Mouse (Mus musculus): Measurements from ENCODE around the gene Elp4. TPM values are rescaled to one million over a fixed set of nuclear protein-coding genes. Genes with fewer than 3 reads are reported as not detected.

Gene Elp4
- polyA plus RNA-seq, 1 experiment: not detected

GRCm38 (mm10) chr2:105800694-105801093 lies 103.7 kb downstream of the Elp4 start:
- TF ChIP-seq POLR2A (IDR thresholded peaks at IDR 0.05; ENCODE audit: insufficient read depth, low read depth, low read length) (no peak), CTCF (IDR thresholded peaks at IDR 0.05; ENCODE audit: insufficient read depth, low read depth, low read length) (no peak)
- Histone ChIP-seq H3K4me1 (ENCODE audit: control insufficient read depth, insufficient read depth, low read length) (peaks cover 2% of the 10 kb centered on the region; the same call in 1 of the 2 replicates), H3K4me3 (ENCODE audit: insufficient read depth, low read depth, low read length) (no peak overlapping the region), H3K27ac (ENCODE audit: insufficient read depth, low read depth, low read length) (no peak overlapping the region)
- 73% methylated on average over 1 of the region's 1 CpGs for WGBS

DNA sequence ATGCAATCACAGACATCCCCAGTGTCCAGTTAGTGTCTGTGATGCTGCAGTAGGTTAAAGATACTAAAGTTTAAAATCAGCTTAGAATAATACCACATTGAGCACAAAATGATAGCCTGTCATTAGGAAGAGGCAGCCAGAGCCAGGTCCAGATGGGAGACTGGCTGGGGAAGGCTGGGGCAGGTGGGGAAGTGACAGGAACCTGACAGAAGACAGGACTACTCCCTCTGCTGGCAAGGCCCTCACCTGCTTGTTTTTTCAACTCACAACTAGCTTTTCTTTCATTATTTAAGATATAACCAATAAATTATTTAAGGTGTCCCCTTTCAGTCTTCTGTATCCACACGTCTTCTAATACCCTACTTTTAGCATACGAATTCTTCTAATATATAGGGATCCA lies 104.5 kb downstream of the Elp4 start:
- Histone ChIP-seq H3K4me1 (ENCODE audit: control insufficient read depth, insufficient read depth, low read length) (peaks cover 2% of the 10 kb centered on the region; the same call in 1 of the 2 replicates), H3K27ac (ENCODE audit: insufficient read depth, low read depth, low read length) (no peak overlapping the region), H3K4me3 (ENCODE audit: insufficient read depth, low read depth, low read length) (no peak overlapping the region)
- TF ChIP-seq CTCF (IDR thresholded peaks at IDR 0.05; ENCODE audit: insufficient read depth, low read depth, low read length) (no peak), POLR2A (IDR thresholded peaks at IDR 0.05; ENCODE audit: insufficient read depth, low read depth, low read length) (no peak)
- 93% methylated on average over 2 of the region's 2 CpGs for whole genome bisulfite sequencing

- no peak overlapping the region for H3K4me3 ChIP-seq (ENCODE audit: insufficient read depth, low read depth, low read length)
Measured at GRCm38 (mm10) chr2:105797842-105798241, 106.5 kb downstream of the Elp4 start.

DNA sequence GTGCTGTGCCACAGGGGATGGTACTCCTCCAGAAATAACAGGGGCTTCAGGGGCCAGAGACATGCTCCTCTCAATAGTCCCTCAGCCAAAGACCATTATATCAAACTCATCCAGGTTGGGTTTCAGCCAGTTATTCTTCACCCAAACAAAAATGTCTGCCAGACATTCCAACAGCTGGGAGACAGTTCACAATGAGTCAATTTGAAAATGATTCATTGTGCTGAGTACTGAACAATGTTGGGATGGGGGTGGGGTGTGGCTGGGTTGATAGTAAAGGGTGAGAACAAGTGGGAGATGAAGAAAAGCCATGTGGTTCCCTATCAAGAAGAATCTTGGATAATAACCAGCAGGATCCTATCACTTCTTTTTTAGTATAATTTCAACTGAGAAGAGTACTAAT lies 108.3 kb downstream of the Elp4 start:
- no peak overlapping the region for H3K27ac ChIP-seq (ENCODE audit: insufficient read depth, low read depth, low read length)
- H3K4me1 ChIP-seq (ENCODE audit: control insufficient read depth, insufficient read depth, low read length): no peaks in the 10 kb centered on the region
- H3K4me3 ChIP-seq (ENCODE audit: insufficient read depth, low read depth, low read length): no peak overlapping the region
- no peak for TF ChIP-seq POLR2A (IDR thresholded peaks at IDR 0.05; ENCODE audit: insufficient read depth, low read depth, low read length)
- no peak for TF ChIP-seq CTCF (IDR thresholded peaks at IDR 0.05; ENCODE audit: insufficient read depth, low read depth, low read length)

More at GRCm38 (mm10) chr2:105797842-105798241, 106.5 kb downstream of the Elp4 start:
- Histone ChIP-seq H3K27ac (ENCODE audit: insufficient read depth, low read depth, low read length) (no peak overlapping the region), H3K4me1 (ENCODE audit: control insufficient read depth, insufficient read depth, low read length) (no peaks in the 10 kb centered on the region)
- TF ChIP-seq CTCF (IDR thresholded peaks at IDR 0.05; ENCODE audit: insufficient read depth, low read depth, low read length) (no peak), POLR2A (IDR thresholded peaks at IDR 0.05; ENCODE audit: insufficient read depth, low read depth, low read length) (no peak)

DNA sequence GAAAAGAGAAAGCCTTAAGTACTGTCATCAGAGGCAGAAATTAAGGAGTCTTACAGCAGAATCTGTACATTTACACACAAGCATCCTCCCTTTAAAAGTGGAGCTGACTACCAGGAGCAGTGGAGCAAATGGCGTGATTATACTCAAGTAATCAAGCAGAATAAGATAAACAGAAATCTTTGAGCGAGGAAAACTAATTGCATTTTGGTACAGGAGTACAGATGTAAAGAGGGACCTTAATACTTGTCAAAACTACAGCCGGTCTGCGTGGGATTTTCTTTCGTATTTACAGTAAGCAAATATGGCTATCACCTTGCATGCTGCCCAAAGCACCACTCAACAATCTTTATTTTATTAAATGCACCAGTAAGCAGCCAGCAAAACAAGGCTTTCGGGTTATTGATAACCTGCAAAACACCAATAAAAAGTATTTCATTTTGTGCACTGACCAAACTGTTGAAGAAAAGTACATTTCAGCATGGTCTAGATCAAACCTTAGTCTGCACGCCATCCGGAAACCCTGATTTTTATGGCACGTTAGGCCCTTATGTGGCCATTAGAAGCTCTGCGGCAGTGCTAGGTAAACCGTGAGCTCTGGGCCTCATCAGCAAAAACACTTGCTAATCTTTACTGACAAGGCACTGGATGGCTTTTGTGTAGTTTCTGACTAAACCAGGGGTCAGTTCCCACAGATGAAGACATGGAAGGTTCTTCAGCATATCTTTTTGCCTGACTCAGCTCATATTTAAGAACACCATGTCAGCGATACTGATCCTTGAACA lies 111.8 kb downstream of the Elp4 start:
- no peak overlapping the region for H3K27ac ChIP-seq (ENCODE audit: insufficient read depth, low read depth, low read length)
- no peak for TF ChIP-seq POLR2A (IDR thresholded peaks at IDR 0.05; ENCODE audit: insufficient read depth, low read depth, low read length)
- no peak for TF ChIP-seq CTCF (IDR thresholded peaks at IDR 0.05; ENCODE audit: insufficient read depth, low read depth, low read length)
- 83% methylated on average over 12 of the region's 12 CpGs for WGBS
- H3K4me3 ChIP-seq (ENCODE audit: insufficient read depth, low read depth, low read length): no peak overlapping the region
- no peaks in the 10 kb centered on the region for H3K4me1 ChIP-seq (ENCODE audit: control insufficient read depth, insufficient read depth, low read length)

GRCm38 (mm10) chr2:105789936-105790335 lies 114.4 kb downstream of the Elp4 start:
- 100% methylated on average over 1 of the region's 1 CpGs for WGBS
- Histone ChIP-seq H3K27ac (ENCODE audit: insufficient read depth, low read depth, low read length) (no peak overlapping the region), H3K4me1 (ENCODE audit: control insufficient read depth, insufficient read depth, low read length) (no peaks in the 10 kb centered on the region), H3K4me3 (ENCODE audit: insufficient read depth, low read depth, low read length) (no peak overlapping the region)
- TF ChIP-seq POLR2A (IDR thresholded peaks at IDR 0.05; ENCODE audit: insufficient read depth, low read depth, low read length): no peak
- TF ChIP-seq CTCF (IDR thresholded peaks at IDR 0.05; ENCODE audit: insufficient read depth, low read depth, low read length): no peak

DNA sequence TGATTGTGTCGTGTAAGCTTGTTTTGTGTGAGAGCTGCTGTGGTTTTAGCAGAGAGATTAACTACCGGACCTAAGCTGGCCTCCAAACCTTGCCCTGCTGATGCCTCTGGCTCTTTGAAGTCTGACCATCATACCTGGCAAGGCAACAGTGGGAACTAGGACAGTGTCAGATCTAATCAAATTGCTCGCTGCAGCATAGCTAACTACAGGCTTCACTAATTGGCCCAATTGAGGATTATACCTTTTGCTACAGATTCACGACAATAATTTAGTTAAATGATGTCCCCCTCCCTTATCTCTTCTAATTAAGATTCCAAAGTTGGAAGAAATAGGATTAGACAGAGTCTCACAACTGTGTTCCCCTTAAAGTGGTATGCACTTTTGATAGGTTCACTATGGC lies 116.6 kb downstream of the Elp4 start:
- TF ChIP-seq CTCF (IDR thresholded peaks at IDR 0.05; ENCODE audit: insufficient read depth, low read depth, low read length) (no peak), POLR2A (IDR thresholded peaks at IDR 0.05; ENCODE audit: insufficient read depth, low read depth, low read length) (no peak)
- WGBS: 82% methylated on average over 4 of the region's 4 CpGs
- H3K4me1 ChIP-seq (ENCODE audit: control insufficient read depth, insufficient read depth, low read length): no peaks in the 10 kb centered on the region
- H3K4me3 ChIP-seq (ENCODE audit: insufficient read depth, low read depth, low read length): no peak overlapping the region
- H3K27ac ChIP-seq (ENCODE audit: insufficient read depth, low read depth, low read length): no peak overlapping the region

- no peaks in the 10 kb centered on the region for H3K4me1 ChIP-seq (ENCODE audit: control insufficient read depth, insufficient read depth, low read length)
- no peak overlapping the region for H3K4me3 ChIP-seq (ENCODE audit: insufficient read depth, low read depth, low read length)
- no peak overlapping the region for H3K27ac ChIP-seq (ENCODE audit: insufficient read depth, low read depth, low read length)
- TF ChIP-seq CTCF (IDR thresholded peaks at IDR 0.05; ENCODE audit: insufficient read depth, low read depth, low read length) (no peak), POLR2A (IDR thresholded peaks at IDR 0.05; ENCODE audit: insufficient read depth, low read depth, low read length) (no peak)
- 56% methylated on average over 2 of the region's 2 CpGs for WGBS
Measured at GRCm38 (mm10) chr2:105786986-105787385, 117.4 kb downstream of the Elp4 start.

DNA sequence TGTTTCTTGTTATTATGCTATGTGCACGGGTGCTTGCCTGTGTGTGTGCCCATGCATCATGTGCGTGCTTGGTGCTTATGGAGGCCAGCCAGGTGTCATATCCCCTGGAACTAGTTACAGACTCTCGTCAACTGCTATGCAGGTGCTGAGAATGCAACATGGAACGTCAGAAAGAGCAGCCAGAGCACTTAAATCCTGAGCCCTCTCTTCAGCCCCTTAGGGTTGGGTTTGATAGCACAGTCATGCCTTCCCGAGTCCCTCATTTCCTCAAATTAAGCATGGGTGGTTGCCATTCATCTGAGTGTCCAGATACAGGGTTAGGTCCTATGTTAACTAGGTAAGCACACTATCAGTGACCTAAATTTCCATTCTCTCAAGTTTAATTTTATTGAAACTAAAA lies 121.5 kb downstream of the Elp4 start:
- no peak overlapping the region for H3K4me3 ChIP-seq (ENCODE audit: insufficient read depth, low read depth, low read length)
- TF ChIP-seq CTCF (IDR thresholded peaks at IDR 0.05; ENCODE audit: insufficient read depth, low read depth, low read length) (no peak), POLR2A (IDR thresholded peaks at IDR 0.05; ENCODE audit: insufficient read depth, low read depth, low read length) (no peak)
- H3K27ac ChIP-seq (ENCODE audit: insufficient read depth, low read depth, low read length): no peak overlapping the region
- no peaks in the 10 kb centered on the region for H3K4me1 ChIP-seq (ENCODE audit: control insufficient read depth, insufficient read depth, low read length)
- WGBS: 91% methylated on average over 5 of the region's 5 CpGs
